7 mouse cellular contexts compared by ENCODE assay signal in genomic region chr2:59159961-59160604, GRCm38 (mm10). TPM values are rescaled to one million over a fixed set of nuclear protein-coding genes. Genes with fewer than 3 reads are reported as not detected.
A peak's percentile ranks its signal among the peaks of the same experiment; 100 is the strongest.
DNase-seq lines count a peak whose midpoint lies in the region; ATAC-seq and TF ChIP-seq lines count a peak whose summit lies in the region.

No protein-coding gene starts in this region.

- H3K36me3 ChIP-seq in myocyte (ENCODE audit: control insufficient read depth, insufficient read depth) = no peaks in the 10 kb centered on the region

- H3K4me2 ChIP-seq in myocyte (ENCODE audit: low read depth) = peak overlapping the region; percentile 100

- peak overlapping the region; percentile 53 for H3K4me3 ChIP-seq in lung, adult 2 months (replicated peaks; ENCODE audit: extremely low read depth, low read depth, low read length)
- peak overlapping the region; percentile 42 for H3K4me3 ChIP-seq in myocyte

- no peak for TF ChIP-seq POLR2A in lung, adult 2 months (IDR thresholded peaks at IDR 0.05; ENCODE audit: borderline replicate concordance, extremely low read depth, low read depth, low read length)
- TF ChIP-seq POLR2A in myocyte (IDR thresholded peaks at IDR 0.05; ENCODE audit: insufficient read length, low read depth) = no peak

- no peak for DNase-seq in lung, adult 2 months
- DNase-seq in lung, postnatal 25 days (ENCODE audit: low spot score) = no peak
- peak; percentile 71 for DNase-seq in cerebellum, adult 9-10 months
- peak; percentile 73 for DNase-seq in kidney, postnatal 14 days
- DNase-seq in embryo, embryonic 11 days = no peak

- under 1% methylated on average over 16 of the region's 16 CpGs for WGBS in lung, adult 2 months

- ATAC-seq in granulocyte monocyte progenitor cell, adult 5-6 weeks (replicated peaks; ENCODE audit: poor library complexity, severe bottlenecking) = peak; percentile 2; the same call in 1 of the 2 replicates

- H3K79me2 ChIP-seq in myocyte (ENCODE audit: control insufficient read depth, insufficient read depth) = peaks cover 33% of the 10 kb centered on the region

- no peaks in the 10 kb centered on the region for H3K27me3 ChIP-seq in myocyte (ENCODE audit: control insufficient read depth, insufficient read depth, insufficient read length)

- peaks cover 10% of the 10 kb centered on the region; the same call in 1 of the 2 replicates for H3K4me1 ChIP-seq in lung, adult 2 months (ENCODE audit: control insufficient read depth, insufficient read depth, low read length)

- H3ac ChIP-seq in myocyte (ENCODE audit: control insufficient read depth, insufficient read length) = peak overlapping the region; percentile 93

- TF ChIP-seq CTCF in lung, adult 2 months (IDR thresholded peaks at IDR 0.05; ENCODE audit: insufficient read depth, low read length) = no peak

TF ChIP-seq in myocyte, 11 proteins besides CTCF, POLR2A, EP300 and RAD21:
- TF ChIP-seq POLR2AphosphoS2 (IDR thresholded peaks at IDR 0.05; ENCODE audit: insufficient read length, low read depth) (no peak), USF1 (IDR thresholded peaks at IDR 0.05; ENCODE audit: low read depth) (no peak), SRF (IDR thresholded peaks at IDR 0.05; ENCODE audit: control insufficient read depth, insufficient read length, low read depth) (no peak), CEBPB (IDR thresholded peaks at IDR 0.05; ENCODE audit: insufficient read depth, poor library complexity, severe bottlenecking) (no peak), TCF12 (IDR thresholded peaks at IDR 0.05; ENCODE audit: insufficient read depth, poor library complexity, severe bottlenecking) (no peak), E2F4 (IDR thresholded peaks at IDR 0.05; ENCODE audit: insufficient read depth) (no peak), MYOG (IDR thresholded peaks at IDR 0.05; ENCODE audit: control insufficient read depth in 1 of 3, insufficient read depth in 1 of 3, insufficient read length in 2 of 3, low read depth in 2 of 3) (no peak), TCF3 (IDR thresholded peaks at IDR 0.05; ENCODE audit: insufficient read length, low read depth) (no peak), MAX (IDR thresholded peaks at IDR 0.05; ENCODE audit: low read depth) (no peak), REST (IDR thresholded peaks at IDR 0.05; ENCODE audit: insufficient read depth, insufficient read length) (no peak), MYOD1 (IDR thresholded peaks at IDR 0.05; ENCODE audit: control insufficient read depth in 1 of 3, insufficient read length in 2 of 3, low read depth in 2 of 3) (no peak)

RNA-seq across cellular contexts. Expression of gene Ccdc148, which starts 0.4 kb away (rescaled TPM):
- polyA plus RNA-seq in lung, adult 2 months (2012; rRNA removed) = 0.09 and 0.15 TPM in 2 replicates
- total RNA-seq in granulocyte monocyte progenitor cell, adult 5-6 weeks (2014; fragmentation: Nextera tagmentation) = not detected in 2 replicates
- not detected in 2 replicates for total RNA-seq in granulocyte monocyte progenitor cell, adult 5-6 weeks (2017)
- polyA plus RNA-seq in myocyte (2012; fragmentation: generic; extraction: Trizol) = 0.06 TPM

RNA-seq across cellular contexts. Expression of gene Pkp4, which starts 0.6 kb away (rescaled TPM):
- polyA plus RNA-seq in lung, adult 2 months (2012; rRNA removed) = 76.2 and 81.6 TPM in 2 replicates
- 16.5 and 17.5 TPM in 2 replicates for total RNA-seq in granulocyte monocyte progenitor cell, adult 5-6 weeks (2014; fragmentation: Nextera tagmentation)
- total RNA-seq in granulocyte monocyte progenitor cell, adult 5-6 weeks (2017) = 19.4 and 19.8 TPM in 2 replicates
- 25.3 TPM for polyA plus RNA-seq in myocyte (2012; fragmentation: generic; extraction: Trizol)

Comparison
In these comparisons a context has a peak if more than half of its experiments do, and no peak if none do; other contexts are left out.
1. DNase-seq: peak in cerebellum, adult 9-10 months (single experiment) and kidney, postnatal 14 days (single experiment); none in lung, adult 2 months (single experiment), lung, postnatal 25 days (single experiment) and embryo, embryonic 11 days (single experiment).